Mouse (Mus musculus) MEL (cell line): ENCODE measurements at regions not wholly inside any gene's neighbourhood (a gene's known extent, or its start where the extent isn't known, plus 50 kb on each side); places are given as distances from the start of the nearest gene placed in this dataset.
A peak's percentile ranks its signal among the peaks of the same experiment; 100 is the strongest.

Experiments used
- DNase-seq: peaks from one replicate; pipeline ENCODE4 v3.0.0; 2011; ENCODE audit warnings: low read depth, low spot score
- H3K27ac ChIP-seq: 2 replicates; pipeline ENCODE4 v1.5.1; 2012; ENCODE audit warnings: low read depth, mild to moderate bottlenecking, control low read depth, low read length, moderate library complexity; ENCODE audit not compliant: control insufficient read depth
- H3K27me3 ChIP-seq, 2 experiments: fragments of 150-350 bp in 1 of 2; sonication (generic) in 1 of 2; 2 replicates each; pipeline ENCODE4 v1.6.1; 2012; ENCODE audit warnings: low read length in 2 of 2, mild to moderate bottlenecking in 2 of 2, improper control_type of control experiment in 1 of 2, moderate library complexity in 1 of 2; ENCODE audit not compliant: insufficient read depth in 2 of 2, control insufficient read depth in 1 of 2
- H3K36me3 ChIP-seq, 2 experiments: 2 replicates each; pipeline ENCODE4 v1.6.1; 2012 to 2014; ENCODE audit warnings: low read length in 2 of 2, improper control_type of control experiment in 1 of 2, inconsistent platforms in 1 of 2, mild to moderate bottlenecking in 1 of 2; ENCODE audit not compliant: insufficient read depth in 2 of 2, control insufficient read depth in 1 of 2
- H3K4me1 ChIP-seq, 2 experiments: fragments of 150-350 bp in 1 of 2; sonication (generic) in 1 of 2; 2 replicates each; pipeline ENCODE4 v1.6.1; 2012; ENCODE audit warnings: low read length in 2 of 2, improper control_type of control experiment in 1 of 2, mild to moderate bottlenecking in 1 of 2; ENCODE audit not compliant: insufficient read depth in 2 of 2, control insufficient read depth in 1 of 2
- H3K4me3 ChIP-seq, 2 experiments: fragments of 150-350 bp in 1 of 2; sonication (generic) in 1 of 2; 2 replicates each; pipeline ENCODE4 v1.5.1; 2012; ENCODE audit warnings: low read depth in 2 of 2, low read length in 2 of 2, mild to moderate bottlenecking in 2 of 2, moderate library complexity in 2 of 2, control low read depth in 1 of 2, improper control_type of control experiment in 1 of 2; ENCODE audit not compliant: control insufficient read depth in 1 of 2, insufficient read depth in 1 of 2
- H3K79me2 ChIP-seq: 2 replicates; pipeline ENCODE4 v1.6.1; 2012; ENCODE audit warnings: mild to moderate bottlenecking, low read length, moderate library complexity; ENCODE audit not compliant: control insufficient read depth, poor library complexity, insufficient read depth
- H3K9ac ChIP-seq: 2 replicates; pipeline ENCODE4 v1.6.1; 2012; ENCODE audit warnings: low read depth, mild to moderate bottlenecking, control low read depth, low read length, moderate library complexity; ENCODE audit not compliant: control insufficient read depth, poor library complexity, severe bottlenecking
- H3K9me3 ChIP-seq: fragments of 150-350 bp; sonication (generic); replicated peaks from 2 replicates; pipeline ENCODE4 v1.6.1; 2012; ENCODE audit warnings: mild to moderate bottlenecking, low read length, improper control_type of control experiment, moderate library complexity; ENCODE audit not compliant: insufficient read depth
- BHLHE40 ChIP-seq: IDR thresholded peaks from 2 replicates; pipeline ENCODE4 v1.6.1; 2012; ENCODE audit warnings: low read depth, mild to moderate bottlenecking, inconsistent platforms, low read length, improper control_type of control experiment, borderline replicate concordance
- CTCF ChIP-seq, 3 experiments: IDR thresholded peaks in 2 of 3; conservative IDR thresholded peaks in 1 of 3; 2 replicates each; pipeline ENCODE4 v1.5.1; 2011 to 2012; ENCODE audit warnings: low read length in 3 of 3, low read depth in 2 of 3, mild to moderate bottlenecking in 2 of 3, improper control_type of control experiment in 1 of 3, inconsistent platforms in 1 of 3, mixed read lengths in 1 of 3, moderate library complexity in 1 of 3; ENCODE audit not compliant: control insufficient read depth in 1 of 3, insufficient read depth in 1 of 3, poor library complexity in 1 of 3, severe bottlenecking in 1 of 3
- E2F4 ChIP-seq: IDR thresholded peaks from 2 replicates; pipeline ENCODE4 v1.6.1; 2011; ENCODE audit warnings: low read depth, low read length, improper control_type of control experiment, borderline replicate concordance
- ELF1 ChIP-seq: IDR thresholded peaks from 2 replicates; pipeline ENCODE4 v1.6.1; 2014; ENCODE audit warnings: low read depth, mild to moderate bottlenecking, inconsistent platforms, low read length, improper control_type of control experiment, moderate library complexity
- EP300 ChIP-seq, 2 experiments: IDR thresholded peaks; 2 replicates each; pipeline ENCODE4 v1.6.1; 2011; ENCODE audit warnings: improper control_type of control experiment in 2 of 2, low read length in 2 of 2, low read depth in 1 of 2, mild to moderate bottlenecking in 1 of 2
- ETS1 ChIP-seq: IDR thresholded peaks from 2 replicates; pipeline ENCODE4 v1.6.1; 2012; ENCODE audit warnings: low read depth, mild to moderate bottlenecking, inconsistent platforms, low read length, improper control_type of control experiment, moderate library complexity
- GATA1 ChIP-seq: IDR thresholded peaks from 2 replicates; pipeline ENCODE4 v1.6.1; 2011; ENCODE audit warnings: low read depth, low read length, improper control_type of control experiment
- KAT2A ChIP-seq: conservative IDR thresholded peaks from 2 replicates; pipeline ENCODE4 v1.6.1; 2012; ENCODE audit warnings: low read depth, low read length, improper control_type of control experiment, inconsistent platforms
- MAZ ChIP-seq: IDR thresholded peaks from 2 replicates; pipeline ENCODE4 v1.6.1; 2012; ENCODE audit warnings: low read depth, mild to moderate bottlenecking, inconsistent platforms, low read length, improper control_type of control experiment
- MEF2A ChIP-seq: IDR thresholded peaks from 2 replicates; pipeline ENCODE4 v1.6.1; 2014; ENCODE audit warnings: low read depth, mild to moderate bottlenecking, inconsistent platforms, low read length, improper control_type of control experiment; ENCODE audit not compliant: poor library complexity, insufficient replicate concordance, severe bottlenecking; ENCODE audit errors: extremely low read depth
- MYB ChIP-seq: IDR thresholded peaks from 2 replicates; pipeline ENCODE4 v1.6.1; 2011; ENCODE audit warnings: mild to moderate bottlenecking, low read depth, low read length, improper control_type of control experiment
- MYC ChIP-seq: IDR thresholded peaks from 2 replicates; pipeline ENCODE4 v1.6.1; 2011; ENCODE audit warnings: low read depth, mild to moderate bottlenecking, low read length, improper control_type of control experiment, moderate library complexity
- NELFE ChIP-seq: IDR thresholded peaks from 2 replicates; pipeline ENCODE4 v1.6.1; 2011; ENCODE audit warnings: low read depth, low read length, improper control_type of control experiment
- NRF1 ChIP-seq: IDR thresholded peaks from 2 replicates; pipeline ENCODE4 v1.6.1; 2014; ENCODE audit warnings: low read depth, mild to moderate bottlenecking, inconsistent platforms, low read length, improper control_type of control experiment, moderate library complexity; ENCODE audit not compliant: poor library complexity, insufficient read depth, severe bottlenecking
- POLR2AphosphoS2 ChIP-seq: IDR thresholded peaks from 2 replicates; pipeline ENCODE4 v1.6.1; 2011; ENCODE audit warnings: low read length, improper control_type of control experiment
- RAD21 ChIP-seq: IDR thresholded peaks from 2 replicates; pipeline ENCODE4 v1.6.1; 2011; ENCODE audit warnings: mild to moderate bottlenecking, low read depth, low read length, improper control_type of control experiment
- RCOR1 ChIP-seq: IDR thresholded peaks from 2 replicates; pipeline ENCODE4 v1.6.1; 2012; ENCODE audit warnings: low read depth, mild to moderate bottlenecking, inconsistent platforms, low read length, improper control_type of control experiment
- SIN3A ChIP-seq: IDR thresholded peaks from 2 replicates; pipeline ENCODE4 v1.6.1; 2012; ENCODE audit warnings: low read length, improper control_type of control experiment, inconsistent platforms
- SMC3 ChIP-seq: IDR thresholded peaks from 2 replicates; pipeline ENCODE4 v1.6.1; 2011; ENCODE audit warnings: low read depth, low read length, improper control_type of control experiment
- TAL1 ChIP-seq: IDR thresholded peaks from 2 replicates; pipeline ENCODE4 v1.6.1; 2012; ENCODE audit warnings: mild to moderate bottlenecking, inconsistent platforms, low read length, moderate library complexity, mixed read lengths
- TBP ChIP-seq: IDR thresholded peaks from 2 replicates; pipeline ENCODE4 v1.8.0; 2011; ENCODE audit warnings: low read depth, low read length, improper control_type of control experiment
- TCF12 ChIP-seq: IDR thresholded peaks from 2 replicates; pipeline ENCODE4 v1.6.1; 2014; ENCODE audit warnings: low read depth, mild to moderate bottlenecking, inconsistent platforms, low read length, improper control_type of control experiment, moderate library complexity
- UBTF ChIP-seq: IDR thresholded peaks from 2 replicates; pipeline ENCODE4 v1.6.1; 2012; ENCODE audit warnings: low read depth, mild to moderate bottlenecking, inconsistent platforms, low read length, improper control_type of control experiment, moderate library complexity, borderline replicate concordance; ENCODE audit not compliant: insufficient read depth
- USF1 ChIP-seq: IDR thresholded peaks from 2 replicates; pipeline ENCODE4 v1.6.1; 2014; ENCODE audit warnings: low read depth, mild to moderate bottlenecking, inconsistent platforms, low read length, improper control_type of control experiment, moderate library complexity
- USF2 ChIP-seq, 2 experiments: IDR thresholded peaks; 2 replicates each; pipeline ENCODE4 v1.6.1; 2011 to 2012; ENCODE audit warnings: improper control_type of control experiment in 2 of 2, low read length in 2 of 2, borderline replicate concordance in 1 of 2, inconsistent platforms in 1 of 2, low read depth in 1 of 2, mild to moderate bottlenecking in 1 of 2; ENCODE audit not compliant: insufficient read depth in 1 of 2
- ZC3H11A ChIP-seq: IDR thresholded peaks from 2 replicates; pipeline ENCODE4 v1.6.1; 2012; ENCODE audit warnings: low read depth, mild to moderate bottlenecking, inconsistent platforms, low read length, improper control_type of control experiment
- ZMIZ1 ChIP-seq: IDR thresholded peaks from 2 replicates; pipeline ENCODE4 v1.6.1; 2012; ENCODE audit warnings: low read depth, mild to moderate bottlenecking, inconsistent platforms, low read length, improper control_type of control experiment, moderate library complexity
- ZNF384 ChIP-seq: IDR thresholded peaks from 2 replicates; pipeline ENCODE4 v1.6.1; 2012; ENCODE audit warnings: low read depth, mild to moderate bottlenecking, inconsistent platforms, low read length, improper control_type of control experiment

DNA sequence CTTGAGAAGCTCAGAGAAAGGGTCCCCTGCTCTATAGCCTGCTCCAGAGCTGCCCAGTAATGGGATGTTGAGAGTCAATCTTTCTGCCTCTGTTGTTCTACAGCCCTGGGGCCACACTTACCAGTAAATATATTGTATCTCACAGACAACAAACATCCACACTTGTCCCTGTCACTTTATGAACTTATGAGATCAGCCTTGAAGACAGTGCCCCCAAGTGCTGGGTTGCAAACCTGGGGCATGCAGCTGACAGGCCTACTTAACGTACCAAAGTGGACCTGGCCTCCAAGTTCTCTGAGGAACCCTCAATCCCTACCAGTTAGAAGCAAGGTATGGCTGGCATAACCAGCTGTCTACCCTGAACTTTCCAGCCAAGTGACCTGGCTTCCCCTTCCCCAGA is 380.9 kb upstream of the Mmadhc start:
- peaks cover 0 to 7% of the 10 kb centered on the region in 2 experiments; a peak in 1 of 4 replicates for H3K36me3 ChIP-seq
- no peaks in the 10 kb centered on the region for H3K27me3 ChIP-seq
- no peaks in the 10 kb centered on the region for H3K9me3 ChIP-seq
- DNase-seq, result peak; percentile 37
- no peak overlapping the region for H3K9ac ChIP-seq
- H3K4me1 ChIP-seq, result peaks cover 0 to 10% of the 10 kb centered on the region in 2 experiments; a peak in 2 of 4 replicates
- no peaks in the 10 kb centered on the region for H3K79me2 ChIP-seq
- H3K4me3 ChIP-seq, result no peak overlapping the region
- TF ChIP-seq RAD21 (peak; percentile 38), ZC3H11A (0 out of 2 replicates have a peak, but pooled peaks have one; percentile 25), TAL1 (no peak), MYB (no peak), MEF2A (no peak), SMC3 (peak; percentile 39), CTCF (IDR thresholded peaks at IDR 0.05 in 2 of 3, conservative IDR thresholded peaks at IDR 0.05 in 1 of 3; ENCODE audit: control insufficient read depth in 1 of 3, insufficient read depth in 1 of 3, low read depth in 2 of 3, low read length in 3 of 3, poor library complexity in 1 of 3, severe bottlenecking in 1 of 3) (peak in 2 of 3 experiments; percentile 44 to 49; a peak in 4 of 6 replicates)
- H3K27ac ChIP-seq, result no peak overlapping the region

GRCm38 (mm10) chr2:50675736-50676550 is 379.3 kb upstream of the Mmadhc start:
- H3K9me3 ChIP-seq, result no peaks in the 10 kb centered on the region
- H3K4me3 ChIP-seq, result no peak overlapping the region
- peaks cover 0 to 10% of the 10 kb centered on the region in 2 experiments; a peak in 2 of 4 replicates for H3K4me1 ChIP-seq
- peak; percentile 88 for DNase-seq
- H3K27me3 ChIP-seq, result no peaks in the 10 kb centered on the region
- H3K9ac ChIP-seq, result no peak overlapping the region
- H3K36me3 ChIP-seq, result peaks cover 0 to 7% of the 10 kb centered on the region in 2 experiments; a peak in 1 of 4 replicates
- peak overlapping the region; percentile 79 for H3K27ac ChIP-seq
- H3K79me2 ChIP-seq, result no peaks in the 10 kb centered on the region
- TF ChIP-seq RCOR1 (peak; percentile 57), ELF1 (no peak), TAL1 (0 out of 2 replicates have a peak, but pooled peaks have one; percentile 6), TCF12 (0 out of 2 replicates have a peak, but pooled peaks have one; percentile 34), CTCF (IDR thresholded peaks at IDR 0.05 in 2 of 3, conservative IDR thresholded peaks at IDR 0.05 in 1 of 3; ENCODE audit: control insufficient read depth in 1 of 3, insufficient read depth in 1 of 3, low read depth in 2 of 3, low read length in 3 of 3, poor library complexity in 1 of 3, severe bottlenecking in 1 of 3) (no peak), KAT2A (no peak), ZNF384 (peak; percentile 91), SIN3A (no peak), MYC (no peak), BHLHE40 (no peak), UBTF (no peak), POLR2AphosphoS2 (no peak), GATA1 (0 out of 2 replicates have a peak, but pooled peaks have one; percentile 8), USF2 (IDR thresholded peaks at IDR 0.05; ENCODE audit: borderline replicate concordance in 1 of 2, insufficient read depth in 1 of 2, low read depth in 1 of 2, low read length in 2 of 2) (no peak), ZMIZ1 (no peak), USF1 (no peak), EP300 (IDR thresholded peaks at IDR 0.05; ENCODE audit: low read depth in 1 of 2, low read length in 2 of 2) (peak; percentile 60 to 68), E2F4 (no peak), NRF1 (no peak), MAZ (0 out of 2 replicates have a peak, but pooled peaks have one; percentile 21), NELFE (no peak), ETS1 (no peak), TBP (no peak)
